Mouse (Mus musculus): ENCODE data around the gene Cldnd2.
A peak's percentile ranks its signal among the peaks of the same experiment; 100 is the strongest.
"Not testable (repeated sequence)": the region's sequence is repeated elsewhere in the genome, so short reads cannot be mapped to it uniquely, and the experiment has no call there.

Gene Cldnd2

GRCm38 (mm10) chr7:43440482-43440881 lies at the start of gene Cldnd2:
Cldnd2 (plus strand) TSS chr7:43440782.
- Histone ChIP-seq H3K36me3 (ENCODE audit: control insufficient read depth, insufficient read depth, low read length, poor library complexity, severe bottlenecking) (no peaks in the 10 kb centered on the region), H3K27me3 (ENCODE audit: control insufficient read depth, insufficient read depth, low read length, poor library complexity, severe bottlenecking) (no peaks in the 10 kb centered on the region)

DNA sequence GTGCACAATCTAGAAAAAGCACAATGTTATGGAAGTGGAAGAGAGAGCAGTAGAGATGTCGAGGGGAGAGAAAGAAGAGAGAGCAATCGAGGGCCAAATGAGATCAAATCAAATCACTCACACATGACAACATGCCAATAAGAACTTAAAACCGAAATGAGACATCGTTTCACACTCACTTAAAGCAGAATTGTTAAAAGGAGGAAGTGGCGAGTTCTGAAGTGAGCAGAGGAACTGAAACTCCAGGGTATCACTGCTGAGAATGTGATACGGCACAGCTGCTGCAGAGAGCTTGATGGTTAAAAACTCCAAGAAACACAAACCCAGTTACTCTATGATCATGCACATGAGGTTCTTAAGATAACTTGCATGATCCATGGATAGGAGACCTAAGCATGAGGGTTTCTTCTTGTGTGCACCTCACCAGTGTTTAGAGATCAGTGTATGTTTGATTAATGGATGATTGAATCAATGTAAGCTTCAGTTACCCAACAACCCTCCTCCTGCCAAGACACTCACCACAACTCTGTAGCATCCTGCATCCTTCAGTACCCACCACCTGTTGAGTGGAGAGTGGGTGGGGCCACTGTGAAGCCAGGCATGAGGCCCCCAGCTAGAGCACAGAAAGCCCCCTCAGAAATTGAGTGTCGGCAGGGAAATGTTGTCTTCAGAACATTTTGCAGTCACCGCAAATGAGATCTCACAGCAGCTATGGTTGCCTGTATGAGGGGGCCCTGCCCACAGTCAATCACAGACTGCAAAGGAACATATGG lies 48.0 kb upstream of the Cldnd2 start:
- DNase-seq (ENCODE audit: low read depth, low spot score): peak; percentile 87
- Histone ChIP-seq H3K27me3 (ENCODE audit: control insufficient read depth, insufficient read depth, low read length, poor library complexity, severe bottlenecking) (no peaks in the 10 kb centered on the region), H3K36me3 (ENCODE audit: control insufficient read depth, insufficient read depth, low read length, poor library complexity, severe bottlenecking) (no peaks in the 10 kb centered on the region; the same call in 1 of the 2 replicates)

More at GRCm38 (mm10) chr7:43440482-43440881, at the start of gene Cldnd2:
- DNase-seq (ENCODE audit: low read depth, low spot score): no peak

- DNase-seq (ENCODE audit: low read depth, low spot score): no peak
- Histone ChIP-seq H3K27me3 (ENCODE audit: control insufficient read depth, insufficient read depth, low read length, poor library complexity, severe bottlenecking) (no peaks in the 10 kb centered on the region), H3K36me3 (ENCODE audit: control insufficient read depth, insufficient read depth, low read length, poor library complexity, severe bottlenecking) (no peaks in the 10 kb centered on the region; the same call in 1 of the 2 replicates)
These were observed 41.1 kb upstream of the Cldnd2 start for GRCm38 (mm10) chr7:43399501-43399900.

GRCm38 (mm10) chr7:43402718-43403117 lies 37.9 kb upstream of the Cldnd2 start:
- DNase-seq (ENCODE audit: low read depth, low spot score): no peak
- H3K36me3 ChIP-seq (ENCODE audit: control insufficient read depth, insufficient read depth, low read length, poor library complexity, severe bottlenecking): no peaks in the 10 kb centered on the region
- no peaks in the 10 kb centered on the region for H3K27me3 ChIP-seq (ENCODE audit: control insufficient read depth, insufficient read depth, low read length, poor library complexity, severe bottlenecking)

GRCm38 (mm10) chr7:43407573-43407972 lies 33.0 kb upstream of the Cldnd2 start:
- H3K36me3 ChIP-seq (ENCODE audit: control insufficient read depth, insufficient read depth, low read length, poor library complexity, severe bottlenecking): peaks cover 3% of the 10 kb centered on the region
- H3K27me3 ChIP-seq (ENCODE audit: control insufficient read depth, insufficient read depth, low read length, poor library complexity, severe bottlenecking): no peaks in the 10 kb centered on the region
- DNase-seq (ENCODE audit: low read depth, low spot score): peak; percentile 66

DNA sequence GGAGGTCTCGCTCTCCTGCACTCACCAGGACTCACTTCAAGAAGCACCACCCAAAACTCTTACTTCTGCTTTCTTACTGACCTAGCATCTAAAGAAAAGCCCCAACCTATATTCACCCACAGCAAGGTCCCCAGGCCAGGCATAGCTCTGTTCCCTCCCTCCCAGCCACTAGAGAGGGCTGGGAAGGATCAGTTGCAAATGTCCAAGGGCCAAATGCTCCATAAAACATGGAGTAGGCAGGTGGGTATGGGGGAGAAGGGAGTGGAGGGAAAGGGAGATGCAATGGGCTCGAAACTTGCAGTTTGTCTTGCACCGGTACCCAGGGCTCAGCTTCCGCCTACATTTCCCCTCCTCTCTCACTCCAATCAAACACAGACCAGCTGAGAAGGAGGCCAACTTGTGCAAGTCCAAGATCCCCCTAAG lies 32.4 kb upstream of the Cldnd2 start, which contains the start of gene Siglecg:
Gene Siglecg (plus strand): TSS at position 74 of the 423 bp plus-strand sequence.
- peak; percentile 75 for DNase-seq (ENCODE audit: low read depth, low spot score)
- Histone ChIP-seq H3K27me3 (ENCODE audit: control insufficient read depth, insufficient read depth, low read length, poor library complexity, severe bottlenecking) (no peaks in the 10 kb centered on the region), H3K36me3 (ENCODE audit: control insufficient read depth, insufficient read depth, low read length, poor library complexity, severe bottlenecking) (peaks cover 3% of the 10 kb centered on the region)

GRCm38 (mm10) chr7:43409084-43409483 lies 31.5 kb upstream of the Cldnd2 start:
- H3K27me3 ChIP-seq (ENCODE audit: control insufficient read depth, insufficient read depth, low read length, poor library complexity, severe bottlenecking): no peaks in the 10 kb centered on the region
- H3K36me3 ChIP-seq (ENCODE audit: control insufficient read depth, insufficient read depth, low read length, poor library complexity, severe bottlenecking): peaks cover 3% of the 10 kb centered on the region
- DNase-seq (ENCODE audit: low read depth, low spot score): no peak

- not testable (repeated sequence) for DNase-seq (ENCODE audit: low read depth, low spot score); H3K36me3 ChIP-seq (ENCODE audit: control insufficient read depth, insufficient read depth, low read length, poor library complexity, severe bottlenecking); H3K27me3 ChIP-seq (ENCODE audit: control insufficient read depth, insufficient read depth, low read length, poor library complexity, severe bottlenecking)
These were observed 28.9 kb upstream of the Cldnd2 start for GRCm38 (mm10) chr7:43411724-43412123.

DNA sequence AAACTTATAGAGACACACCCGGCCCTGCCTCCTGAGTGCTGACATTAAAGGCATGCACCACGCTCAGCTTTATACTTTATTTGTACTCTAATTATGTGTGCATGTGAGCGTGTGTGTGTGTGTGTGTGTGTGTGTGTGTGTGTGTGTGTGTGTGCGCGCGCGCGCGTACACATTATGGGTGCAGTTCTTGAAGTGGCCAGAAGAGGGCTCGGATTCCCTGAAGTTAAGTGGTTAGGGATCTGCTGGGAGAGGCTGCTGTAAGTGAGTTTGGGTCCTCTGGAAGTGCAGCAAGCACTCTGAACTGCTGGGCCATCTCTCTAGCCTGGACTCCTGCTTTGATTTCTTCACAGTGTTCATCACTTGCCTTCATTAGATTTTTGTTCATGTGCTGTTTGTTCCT lies 23.3 kb upstream of the Cldnd2 start:
- H3K27me3 ChIP-seq (ENCODE audit: control insufficient read depth, insufficient read depth, low read length, poor library complexity, severe bottlenecking): no peaks in the 10 kb centered on the region
- H3K36me3 ChIP-seq (ENCODE audit: control insufficient read depth, insufficient read depth, low read length, poor library complexity, severe bottlenecking): peaks cover 12% of the 10 kb centered on the region
- no peak for DNase-seq (ENCODE audit: low read depth, low spot score)

- Histone ChIP-seq H3K27me3 (ENCODE audit: control insufficient read depth, insufficient read depth, low read length, poor library complexity, severe bottlenecking) (no peaks in the 10 kb centered on the region), H3K36me3 (ENCODE audit: control insufficient read depth, insufficient read depth, low read length, poor library complexity, severe bottlenecking) (peaks cover 4% of the 10 kb centered on the region; the same call in 1 of the 2 replicates)
- DNase-seq (ENCODE audit: low read depth, low spot score): peak; percentile 85
These were observed 17.5 kb upstream of the Cldnd2 start for GRCm38 (mm10) chr7:43422995-43423617.

DNA sequence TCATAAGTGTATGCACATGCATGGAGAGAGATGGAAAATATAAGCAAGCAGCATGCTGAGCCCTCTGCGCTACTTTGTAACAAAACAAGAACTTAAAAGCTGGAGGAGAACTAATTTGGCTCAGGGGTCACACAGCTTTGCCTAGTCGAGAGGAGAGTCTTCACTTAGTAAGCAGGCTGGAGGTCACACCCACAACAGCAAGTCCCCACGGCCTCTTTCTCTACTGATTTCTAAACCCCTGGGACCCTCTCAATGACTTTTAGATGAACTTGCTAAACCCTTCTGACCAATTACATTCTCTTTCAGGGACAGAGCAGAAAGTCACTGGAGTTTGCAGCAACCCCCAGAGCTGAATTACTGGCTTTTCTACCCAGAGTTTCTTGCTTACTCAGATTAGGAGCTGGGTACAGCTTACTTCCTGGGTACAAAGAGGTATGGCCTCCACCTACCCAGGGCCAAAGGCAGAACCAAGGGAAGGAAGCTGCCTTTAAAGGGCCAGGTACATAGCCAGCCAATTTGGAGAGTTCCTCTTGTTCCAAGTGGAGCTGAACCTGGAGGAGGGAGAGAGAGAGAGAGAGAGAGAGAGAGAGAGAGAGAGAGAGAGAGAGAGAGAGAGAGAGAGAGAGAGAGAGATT lies 16.5 kb upstream of the Cldnd2 start:
- DNase-seq (ENCODE audit: low read depth, low spot score): no peak
- H3K27me3 ChIP-seq (ENCODE audit: control insufficient read depth, insufficient read depth, low read length, poor library complexity, severe bottlenecking): no peaks in the 10 kb centered on the region
- H3K36me3 ChIP-seq (ENCODE audit: control insufficient read depth, insufficient read depth, low read length, poor library complexity, severe bottlenecking): peaks cover 4% of the 10 kb centered on the region; the same call in 1 of the 2 replicates

GRCm38 (mm10) chr7:43427406-43427805 lies 13.2 kb upstream of the Cldnd2 start, which contains the start of gene Lim2:
Lim2 (plus strand) TSS chr7:43427670.
- Histone ChIP-seq H3K36me3 (ENCODE audit: control insufficient read depth, insufficient read depth, low read length, poor library complexity, severe bottlenecking) (no peaks in the 10 kb centered on the region), H3K27me3 (ENCODE audit: control insufficient read depth, insufficient read depth, low read length, poor library complexity, severe bottlenecking) (no peaks in the 10 kb centered on the region)
- DNase-seq (ENCODE audit: low read depth, low spot score): no peak

DNA sequence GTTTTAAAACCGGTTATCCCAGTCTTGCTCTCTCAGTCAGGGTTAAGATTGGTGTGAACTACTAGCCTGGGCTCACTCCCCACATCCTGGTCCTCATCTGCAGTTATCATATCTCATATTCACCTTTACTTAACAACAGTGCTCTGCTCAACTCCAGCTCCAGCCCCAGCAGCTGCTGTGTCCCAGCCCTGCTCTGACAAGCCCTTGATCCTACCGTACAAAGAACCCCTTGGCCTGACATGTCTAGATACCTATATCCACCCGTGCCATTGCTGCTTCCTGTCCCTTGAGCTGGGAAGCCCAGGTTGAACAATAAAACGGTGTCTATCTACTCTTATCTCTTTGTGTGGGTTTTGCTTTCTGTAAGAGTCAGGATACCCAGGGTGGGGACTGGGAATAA lies 11.1 kb upstream of the Cldnd2 start:
- no peaks in the 10 kb centered on the region for H3K27me3 ChIP-seq (ENCODE audit: control insufficient read depth, insufficient read depth, low read length, poor library complexity, severe bottlenecking)
- no peak for DNase-seq (ENCODE audit: low read depth, low spot score)
- no peaks in the 10 kb centered on the region for H3K36me3 ChIP-seq (ENCODE audit: control insufficient read depth, insufficient read depth, low read length, poor library complexity, severe bottlenecking)

DNA sequence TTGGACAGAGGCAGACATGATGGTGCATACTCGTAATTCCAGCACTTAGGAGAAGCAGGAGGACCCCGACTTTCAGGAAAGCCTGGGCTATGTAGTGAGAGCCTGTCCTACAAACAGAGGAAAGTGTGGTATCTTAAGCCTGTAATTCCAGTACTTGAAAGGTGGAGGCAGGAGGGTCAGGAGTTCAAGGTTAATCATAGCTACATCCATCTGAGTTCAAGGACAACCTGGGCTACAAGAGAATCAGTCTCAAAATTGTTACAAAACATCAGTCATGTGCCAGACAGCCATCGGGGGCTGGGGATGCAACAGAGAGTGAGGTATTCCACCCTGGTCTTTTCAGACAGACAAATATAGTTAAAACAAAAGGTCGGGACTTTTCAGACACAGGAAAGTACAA lies 7.7 kb upstream of the Cldnd2 start:
- no peak for DNase-seq (ENCODE audit: low read depth, low spot score)
- no peaks in the 10 kb centered on the region for H3K27me3 ChIP-seq (ENCODE audit: control insufficient read depth, insufficient read depth, low read length, poor library complexity, severe bottlenecking)

GRCm38 (mm10) chr7:43434676-43435075 lies 5.9 kb upstream of the Cldnd2 start:
- DNase-seq (ENCODE audit: low read depth, low spot score): no peak
- Histone ChIP-seq H3K27me3 (ENCODE audit: control insufficient read depth, insufficient read depth, low read length, poor library complexity, severe bottlenecking) (no peaks in the 10 kb centered on the region), H3K36me3 (ENCODE audit: control insufficient read depth, insufficient read depth, low read length, poor library complexity, severe bottlenecking) (no peaks in the 10 kb centered on the region)

More for the DNA sequence above, 7.7 kb upstream of the Cldnd2 start:
- H3K36me3 ChIP-seq (ENCODE audit: control insufficient read depth, insufficient read depth, low read length, poor library complexity, severe bottlenecking): no peaks in the 10 kb centered on the region
